Comparison of ENCODE assay signal across 20 mouse cellular contexts in the genomic region with DNA sequence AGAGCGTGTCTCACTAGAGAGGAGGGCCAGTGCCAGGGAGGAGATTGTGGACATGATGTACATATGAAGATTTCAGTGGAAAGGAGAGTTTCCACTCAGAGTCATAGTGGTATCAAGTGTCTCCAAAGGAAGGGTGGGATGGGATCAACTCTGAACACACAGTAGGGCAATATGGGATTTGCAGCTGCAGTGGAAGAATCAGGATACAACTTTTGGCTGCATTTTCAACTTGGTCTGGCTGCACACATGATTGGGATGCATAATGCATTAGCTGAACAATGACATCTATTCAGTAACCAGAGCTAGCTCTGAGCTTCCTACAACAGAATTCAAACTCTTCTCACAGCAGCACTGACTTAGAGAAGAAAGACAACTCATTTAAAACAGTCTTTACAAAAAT. TPM values are rescaled to one million over a fixed set of nuclear protein-coding genes. Genes with fewer than 3 reads are reported as not detected.
A peak's percentile ranks its signal among the peaks of the same experiment; 100 is the strongest.
DNase-seq lines count a peak whose midpoint lies in the region; ATAC-seq and TF ChIP-seq lines count a peak whose summit lies in the region.
"Had no signal": no experiment of that assay in that cellular context is flagged by ENCODE, and none has a peak within 500 bp of the region (broad histone marks: within the 10 kb centered on the region; RNA-seq: fewer than 3 reads in every experiment).

No protein-coding gene starts in this region.

- TF ChIP-seq CTCF in midbrain, postnatal 0 days (IDR thresholded peaks at IDR 0.05), result no peak

- H3K4me1 ChIP-seq in midbrain, embryonic 12.5 days, result no peaks in the 10 kb centered on the region
- H3K4me1 ChIP-seq in midbrain, embryonic 10.5 days, result peaks cover 5% of the 10 kb centered on the region; the same call in 1 of the 2 replicates
- H3K4me1 ChIP-seq in midbrain, postnatal 0 days (ENCODE audit: insufficient read depth, low read length), result no peaks in the 10 kb centered on the region
- H3K4me1 ChIP-seq: embryonic facial prominence, embryonic 15.5 days; forebrain, embryonic 10.5 days; stomach, embryonic 15.5 days had no signal

- no peak overlapping the region for H3K4me2 ChIP-seq in midbrain, embryonic 12.5 days (replicated peaks)
- H3K4me2 ChIP-seq in midbrain, postnatal 0 days (ENCODE audit: low read depth, low read length, poor library complexity, severe bottlenecking), result no peak overlapping the region
- H3K4me2 ChIP-seq: embryonic facial prominence, embryonic 15.5 days; neural tube, embryonic 13.5 days; stomach, embryonic 15.5 days had no signal

- no peak overlapping the region for H3K4me3 ChIP-seq in midbrain, embryonic 12.5 days
- H3K4me3 ChIP-seq in midbrain, embryonic 10.5 days, result no peak overlapping the region
- no peak overlapping the region for H3K4me3 ChIP-seq in midbrain, postnatal 0 days (ENCODE audit: low read depth, low read length)
- H3K4me3 ChIP-seq: embryonic facial prominence, embryonic 15.5 days; forebrain, embryonic 10.5 days; neural tube, embryonic 13.5 days; stomach, embryonic 15.5 days had no signal

- H3K9ac ChIP-seq in midbrain, embryonic 12.5 days (replicated peaks), result no peak overlapping the region
- no peak overlapping the region for H3K9ac ChIP-seq in midbrain, postnatal 0 days (replicated peaks; ENCODE audit: low read length, poor library complexity, severe bottlenecking)
- H3K9ac ChIP-seq: embryonic facial prominence, embryonic 15.5 days; neural tube, embryonic 13.5 days; stomach, embryonic 15.5 days had no signal

- WGBS in midbrain, embryonic 12.5 days, result 68% methylated on average over 1 of the region's 1 CpGs
- 90% methylated on average over 1 of the region's 1 CpGs for WGBS in midbrain, embryonic 10.5 days
- 75% methylated on average over 1 of the region's 1 CpGs for WGBS in midbrain, postnatal 0 days

- H3K36me3 ChIP-seq in midbrain, embryonic 12.5 days, result no peaks in the 10 kb centered on the region
- H3K36me3 ChIP-seq in midbrain, embryonic 10.5 days, result no peaks in the 10 kb centered on the region
- no peaks in the 10 kb centered on the region for H3K36me3 ChIP-seq in midbrain, postnatal 0 days (ENCODE audit: insufficient read depth, low read length)
- H3K36me3 ChIP-seq: embryonic facial prominence, embryonic 15.5 days; forebrain, embryonic 10.5 days; neural tube, embryonic 13.5 days; stomach, embryonic 15.5 days had no signal

- H3K27me3 ChIP-seq in midbrain, embryonic 12.5 days, result no peaks in the 10 kb centered on the region
- no peaks in the 10 kb centered on the region for H3K27me3 ChIP-seq in midbrain, embryonic 10.5 days (ENCODE audit: low read depth, poor library complexity, severe bottlenecking)
- no peaks in the 10 kb centered on the region for H3K27me3 ChIP-seq in midbrain, postnatal 0 days (ENCODE audit: insufficient read depth, low read length)
- H3K27me3 ChIP-seq: embryonic facial prominence, embryonic 15.5 days; neural tube, embryonic 13.5 days; stomach, embryonic 15.5 days had no signal

- peak; percentile 19 for DNase-seq in layer of hippocampus, adult 11-12 months (ENCODE audit: low spot score)
- no peak for DNase-seq in layer of hippocampus, postnatal 10 days (ENCODE audit: low spot score in 2 of 2)
- DNase-seq in midbrain, embryonic 10.5 days (ENCODE audit: low spot score), result no peak
- peak; percentile 17 for DNase-seq in layer of hippocampus, adult 9-10 months (ENCODE audit: low spot score)
- DNase-seq in midbrain, postnatal 0 days (ENCODE audit: low spot score), result peak; percentile 23
- no peak for DNase-seq in adrenal gland, postnatal 10 days
- no peak for DNase-seq in cerebellum, adult 18-20 months
- DNase-seq: cerebellum, postnatal 10 days; gastrocnemius, postnatal 14 days; kidney, postnatal 4 days; liver; lung, adult 18-20 months; lung, postnatal 14 days; right cerebral cortex, postnatal 25 days had no signal

- H3K9me3 ChIP-seq in midbrain, embryonic 12.5 days, result no peaks in the 10 kb centered on the region
- H3K9me3 ChIP-seq in midbrain, embryonic 10.5 days (replicated peaks), result no peaks in the 10 kb centered on the region
- no peaks in the 10 kb centered on the region for H3K9me3 ChIP-seq in midbrain, postnatal 0 days (ENCODE audit: low read length)
- H3K9me3 ChIP-seq: embryonic facial prominence, embryonic 15.5 days; forebrain, embryonic 10.5 days; neural tube, embryonic 13.5 days; stomach, embryonic 15.5 days had no signal

- H3K27ac ChIP-seq in midbrain, embryonic 12.5 days (replicated peaks), result no peak overlapping the region
- H3K27ac ChIP-seq in midbrain, embryonic 10.5 days (replicated peaks), result no peak overlapping the region
- no peak overlapping the region for H3K27ac ChIP-seq in midbrain, postnatal 0 days (ENCODE audit: low read depth, low read length)
- H3K27ac ChIP-seq: embryonic facial prominence, embryonic 15.5 days; forebrain, embryonic 10.5 days; neural tube, embryonic 13.5 days; stomach, embryonic 15.5 days had no signal

- ATAC-seq in midbrain, embryonic 12.5 days (ENCODE audit: low FRiP score, low read depth), result peak; percentile 70
- ATAC-seq in midbrain, postnatal 0 days (ENCODE audit: low FRiP score), result no peak
- ATAC-seq: intestine, embryonic 16.5 days had no signal

RNA-seq across cellular contexts. Expression of a gene that starts 30.4 kb away (rescaled TPM):
- total RNA-seq in layer of hippocampus, postnatal 10 days (2021), result 100 to 1,000 TPM; 230 to 263 TPM
- 77.3 and 86.8 TPM in 2 replicates for polyA plus RNA-seq in midbrain, embryonic 12.5 days (2016; fragmentation: Nextera tagmentation; extraction: Ambion mirVana)
- 53.5 and 61.5 TPM in 2 replicates for polyA plus RNA-seq in midbrain, embryonic 10.5 days (2016; fragmentation: Nextera tagmentation; extraction: Ambion mirVana)
- total RNA-seq in midbrain, postnatal 0 days (2014; rRNA removed), result 267 and 322 TPM in 2 replicates
- 201 and 233 TPM in 2 replicates for polyA plus RNA-seq in midbrain, postnatal 0 days (2015; fragmentation: Nextera tagmentation; extraction: Ambion mirVana)
- total RNA-seq in adrenal gland, postnatal 10 days (2021), result 1,000 to 10,000 TPM in 1 of 2 experiments, 100 to 1,000 TPM in 1; 700 to 1,333 TPM

Comparison
In these comparisons a context has a peak if more than half of its experiments do, and no peak if none do; other contexts are left out.
1. DNase-seq: peak in layer of hippocampus, adult 11-12 months (single experiment), layer of hippocampus, adult 9-10 months (single experiment) and midbrain, postnatal 0 days (single experiment); none in layer of hippocampus, postnatal 10 days (0 of 2), midbrain, embryonic 10.5 days (single experiment), adrenal gland, postnatal 10 days (single experiment) and cerebellum, adult 18-20 months (0 of 2).